ENCODE assay signal across 20 mouse cellular contexts in the genomic region with DNA sequence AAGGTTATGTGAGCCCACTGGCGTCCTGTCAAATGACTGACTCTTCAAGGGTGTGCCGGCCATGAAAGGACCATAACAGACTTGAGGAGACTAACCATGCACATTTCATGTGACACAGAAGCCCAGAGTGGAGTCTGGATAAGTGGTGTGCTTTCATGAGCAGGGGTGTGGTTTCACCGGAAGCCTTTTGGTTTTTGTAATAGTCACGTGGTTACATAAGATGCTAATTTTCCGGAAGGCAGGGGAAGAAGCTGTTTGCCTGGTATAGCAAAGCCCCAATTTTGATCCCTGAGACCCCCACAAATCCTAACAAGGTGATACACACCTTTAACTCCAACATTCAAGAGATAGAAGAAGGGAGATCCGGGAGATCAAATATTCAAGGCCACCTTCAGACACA. TPM values are rescaled to one million over a fixed set of nuclear protein-coding genes. Genes with fewer than 3 reads are reported as not detected.
DNase-seq lines count a peak whose midpoint lies in the region; ATAC-seq and TF ChIP-seq lines count a peak whose summit lies in the region.
"Had no signal": no experiment of that assay in that cellular context is flagged by ENCODE, and none has a peak within 500 bp of the region (broad histone marks: within the 10 kb centered on the region; RNA-seq: fewer than 3 reads in every experiment).

No protein-coding gene starts in this region.

- intact Hi-C loops in gastrocnemius, postnatal 36 days (cut with DNase I): no loop called here

- TF ChIP-seq CTCF in CH12.LX (conservative IDR thresholded peaks at IDR 0.05 in 1 of 2, IDR thresholded peaks at IDR 0.05 in 1 of 2; ENCODE audit: low read depth in 2 of 2, low read length in 2 of 2): no peak

- in situ Hi-C loops in CH12.LX (cut with MboI; ENCODE audit: low pct_ligation_motif_present, low pct_unique_long_range_greater_than_20kb, low sequenced_read_pairs): no loop called here

- no peaks in the 10 kb centered on the region for H3K79me2 ChIP-seq in CH12.LX (replicated peaks; ENCODE audit: control insufficient read depth, extremely low read depth, insufficient read depth, poor library complexity, severe bottlenecking)

- H3K36me3 ChIP-seq in CH12.LX (replicated peaks in 1 of 2; ENCODE audit: control insufficient read depth in 1 of 2, insufficient read depth in 1 of 2, low read length in 1 of 2): no peaks in the 10 kb centered on the region
- H3K36me3 ChIP-seq in kidney, embryonic 15.5 days: no peaks in the 10 kb centered on the region
- H3K36me3 ChIP-seq: embryonic facial prominence, embryonic 10.5 days; embryonic facial prominence, embryonic 12.5 days; forebrain, embryonic 12.5 days; G1E had no signal

- TF ChIP-seq RAD21 in CH12.LX (IDR thresholded peaks at IDR 0.05; ENCODE audit: low read depth, low read length): no peak

- H3K9ac ChIP-seq in CH12.LX (ENCODE audit: insufficient read depth, low read depth): no peak overlapping the region
- H3K9ac ChIP-seq in kidney, embryonic 15.5 days: no peak overlapping the region
- H3K9ac ChIP-seq: embryonic facial prominence, embryonic 12.5 days; forebrain, embryonic 12.5 days had no signal

- dilution Hi-C loops in CH12.LX (cut with MboI; ENCODE audit: extremely low pct_ligation_motif_present, extremely low pct_unique_long_range_greater_than_20kb, low sequenced_read_pairs): no loop called here

- H3K27me3 ChIP-seq in CH12.LX (replicated peaks): no peaks in the 10 kb centered on the region
- no peaks in the 10 kb centered on the region for H3K27me3 ChIP-seq in kidney, embryonic 15.5 days
- H3K27me3 ChIP-seq: embryonic facial prominence, embryonic 12.5 days; forebrain, embryonic 12.5 days had no signal

- H3K9me3 ChIP-seq in CH12.LX (replicated peaks; ENCODE audit: low read length): no peaks in the 10 kb centered on the region
- H3K9me3 ChIP-seq in kidney, embryonic 15.5 days (replicated peaks): 0 out of 2 replicates have a peak, but pooled peaks cover 5% of the 10 kb centered on the region
- H3K9me3 ChIP-seq: embryonic facial prominence, embryonic 12.5 days; forebrain, embryonic 12.5 days; G1E had no signal

- no peak for TF ChIP-seq POLR2A in CH12.LX (IDR thresholded peaks at IDR 0.05; ENCODE audit: low read depth, low read length)

- peak overlapping the region; percentile 19; the same call in 1 of the 2 replicates for H3K4me2 ChIP-seq in CH12.LX (ENCODE audit: insufficient read depth, low read depth, poor library complexity, severe bottlenecking)
- H3K4me2 ChIP-seq in kidney, embryonic 15.5 days: no peak overlapping the region
- H3K4me2 ChIP-seq: embryonic facial prominence, embryonic 12.5 days; forebrain, embryonic 12.5 days had no signal

- peak; percentile 42 for ATAC-seq in megakaryocyte progenitor cell, adult 5-6 weeks (replicated peaks; ENCODE audit: poor library complexity)
- ATAC-seq in kidney, embryonic 15.5 days (replicated peaks; ENCODE audit: low FRiP score): no peak
- ATAC-seq: forebrain, embryonic 14.5 days; forebrain, embryonic 16.5 days had no signal

- 93% methylated on average over 6 of the region's 6 CpGs for WGBS in kidney, embryonic 15.5 days

- DNase-seq in CH12.LX (ENCODE audit: extremely low read depth) (no peak), NIH3T3 (ENCODE audit: low read depth) (peak; percentile 8)
- DNase-seq in gastrocnemius, postnatal 36 days: no peak
- DNase-seq: adrenal gland, adult 2 months; adrenal gland, postnatal 10 days; adrenal gland, postnatal 25 days; cerebellum, adult 11 months; cerebellum, adult 18-20 months; cerebellum, adult 8-10 months; cerebellum, adult 9-11 months; cerebellum, postnatal 14 days; cerebellum, postnatal 36 days had no signal

- no peak overlapping the region for H3K27ac ChIP-seq in CH12.LX (ENCODE audit: insufficient read depth, low read depth)
- H3K27ac ChIP-seq in kidney, embryonic 15.5 days: no peak overlapping the region
- H3K27ac ChIP-seq: embryonic facial prominence, embryonic 10.5 days; embryonic facial prominence, embryonic 12.5 days; forebrain, embryonic 12.5 days had no signal

- no peak for TF ChIP-seq EP300 in CH12.LX (IDR thresholded peaks at IDR 0.05; ENCODE audit: low read length)

- no peak overlapping the region for H3K4me3 ChIP-seq in CH12.LX (replicated peaks in 1 of 3; ENCODE audit: low read depth in 2 of 3, low read length in 2 of 3, poor library complexity in 1 of 3)
- H3K4me3 ChIP-seq in kidney, embryonic 15.5 days (replicated peaks): no peak overlapping the region
- H3K4me3 ChIP-seq: embryonic facial prominence, embryonic 10.5 days; embryonic facial prominence, embryonic 12.5 days; forebrain, embryonic 12.5 days had no signal

- peaks cover 0 to 2% of the 10 kb centered on the region in 2 experiments; a peak in 1 of 4 replicates for H3K4me1 ChIP-seq in CH12.LX (ENCODE audit: control insufficient read depth in 1 of 2, insufficient read depth in 2 of 2)
- H3K4me1 ChIP-seq in kidney, embryonic 15.5 days: peaks cover 6% of the 10 kb centered on the region

TF ChIP-seq in CH12.LX, 34 proteins besides CTCF, POLR2A, EP300 and RAD21:
- TF ChIP-seq ELF1 (IDR thresholded peaks at IDR 0.05; ENCODE audit: low read depth, low read length): 0 out of 2 replicates have a peak, but pooled peaks have one; percentile 14
- no peak for TF ChIP-seq PAX5 (IDR thresholded peaks at IDR 0.05; ENCODE audit: low read length)
- no peak for TF ChIP-seq NELFE (IDR thresholded peaks at IDR 0.05; ENCODE audit: low read depth, low read length)
- TF ChIP-seq BHLHE40 (IDR thresholded peaks at IDR 0.05; ENCODE audit: low read depth, low read length): no peak; the same call in 1 of the 2 replicates
- peak; percentile 56 for TF ChIP-seq USF1 (IDR thresholded peaks at IDR 0.05; ENCODE audit: low read depth, low read length)
- TF ChIP-seq MAX (IDR thresholded peaks at IDR 0.05; ENCODE audit: low read length): peak; percentile 59; the same call in 1 of the 2 replicates
- no peak for TF ChIP-seq MYC (IDR thresholded peaks at IDR 0.05; ENCODE audit: low read depth, low read length)
- TF ChIP-seq GABPA (IDR thresholded peaks at IDR 0.05; ENCODE audit: insufficient replicate concordance, low read depth, low read length): no peak
- peak; percentile 63; the same call in 1 of the 2 replicates for TF ChIP-seq USF2 (conservative IDR thresholded peaks at IDR 0.05; ENCODE audit: low read depth, low read length)

RNA-seq across cellular contexts. Expression of gene Bmpr1b, which starts 38.3 kb away (rescaled TPM):
- total RNA-seq in CH12.LX (2012; rRNA removed) (0.04 TPM in 1 of 2 replicates, not detected in the other), CH12.LX (2014; rRNA removed) (0.04 and 0.05 TPM in 2 replicates)
- polyA plus RNA-seq in CH12.LX (2012; ENCODE audit: insufficient read length, low read depth): 0.05 TPM in 1 of 2 replicates, not detected in the other
- not detected in 2 replicates for total RNA-seq in megakaryocyte progenitor cell, adult 5-6 weeks (2015)
- total RNA-seq in megakaryocyte progenitor cell, adult 5-6 weeks (2017): not detected in 2 replicates
- 1 to 10 TPM; 1.8 to 4.0 TPM for total RNA-seq in gastrocnemius, postnatal 36 days (2021)
- 8.1 and 8.5 TPM in 2 replicates for polyA plus RNA-seq in kidney, embryonic 15.5 days (2015; fragmentation: Nextera tagmentation; extraction: Ambion mirVana)
- polyA plus RNA-seq: G1E had no signal
